Mouse (Mus musculus): ENCODE measurements at regions not wholly inside any gene's neighbourhood (a gene's known extent, or its start where the extent isn't known, plus 50 kb on each side); places are given as distances from the start of the nearest gene placed in this dataset.

GRCm38 (mm10) chr2:48536930-48537329, 277.0 kb upstream of the Acvr2a start:
- no peak overlapping the region for H3K4me3 ChIP-seq (ENCODE audit: insufficient read depth in 1 of 2, low read depth in 1 of 2, low read length in 2 of 2, poor library complexity in 1 of 2, severe bottlenecking in 1 of 2)
- in situ Hi-C loops (cut with MboI; ENCODE audit: low sequenced_read_pairs in 2 of 2, unreplicated experiment in 2 of 2), result no loop called here
- TF ChIP-seq HCFC1 (IDR thresholded peaks at IDR 0.05; ENCODE audit: borderline replicate concordance, insufficient read depth, low read length) (no peak), MAFK (IDR thresholded peaks at IDR 0.05; ENCODE audit: insufficient read depth, low read depth, low read length) (no peak)
- no peak overlapping the region for H3K27ac ChIP-seq (ENCODE audit: insufficient read depth, low read depth, low read length, poor library complexity, severe bottlenecking)
- H3K9ac ChIP-seq (ENCODE audit: insufficient read depth, low read depth, low read length, poor library complexity, severe bottlenecking), result no peak overlapping the region
- no peak for DNase-seq (ENCODE audit: low read depth, low spot score)
- H3K4me1 ChIP-seq (ENCODE audit: control insufficient read depth in 2 of 2, insufficient read depth in 2 of 2, low read length in 2 of 2, poor library complexity in 1 of 2), result no peaks in the 10 kb centered on the region
- no peaks in the 10 kb centered on the region for H3K9me3 ChIP-seq (ENCODE audit: control insufficient read depth, insufficient read depth, low read depth, low read length)
- no peaks in the 10 kb centered on the region for H3K36me3 ChIP-seq (ENCODE audit: control insufficient read depth, insufficient read depth, low read length, poor library complexity, severe bottlenecking)

- in situ Hi-C loops (cut with MboI; ENCODE audit: low sequenced_read_pairs in 2 of 2, unreplicated experiment in 2 of 2), result no loop called here
- no peak overlapping the region for H3K4me3 ChIP-seq (ENCODE audit: insufficient read depth in 1 of 2, low read depth in 1 of 2, low read length in 2 of 2, poor library complexity in 1 of 2, severe bottlenecking in 1 of 2)
- H3K4me1 ChIP-seq (ENCODE audit: control insufficient read depth in 2 of 2, insufficient read depth in 2 of 2, low read length in 2 of 2, poor library complexity in 1 of 2), result no peaks in the 10 kb centered on the region
- no peaks in the 10 kb centered on the region for H3K36me3 ChIP-seq (ENCODE audit: control insufficient read depth, insufficient read depth, low read length, poor library complexity, severe bottlenecking)
- no peak overlapping the region for H3K27ac ChIP-seq (ENCODE audit: insufficient read depth, low read depth, low read length, poor library complexity, severe bottlenecking)
- H3K9me3 ChIP-seq (ENCODE audit: control insufficient read depth, insufficient read depth, low read depth, low read length), result no peaks in the 10 kb centered on the region
- no peak overlapping the region for H3K9ac ChIP-seq (ENCODE audit: insufficient read depth, low read depth, low read length, poor library complexity, severe bottlenecking)
- no peak for TF ChIP-seq ZNF384 (IDR thresholded peaks at IDR 0.05; ENCODE audit: low read depth, low read length)
- no peak for TF ChIP-seq HCFC1 (IDR thresholded peaks at IDR 0.05; ENCODE audit: borderline replicate concordance, insufficient read depth, low read length)
- TF ChIP-seq ZC3H11A (IDR thresholded peaks at IDR 0.05; ENCODE audit: borderline replicate concordance, low read depth, low read length), result no peak
- no peak for TF ChIP-seq CHD2 (IDR thresholded peaks at IDR 0.05; ENCODE audit: low read depth, low read length)
- TF ChIP-seq MAFK (IDR thresholded peaks at IDR 0.05; ENCODE audit: insufficient read depth, low read depth, low read length), result no peak
- peak; percentile 21 for DNase-seq (ENCODE audit: low read depth, low spot score)
Measured at GRCm38 (mm10) chr2:48538668-48539341, 275.1 kb upstream of the Acvr2a start.

- Histone ChIP-seq H3K36me3 (ENCODE audit: control insufficient read depth, insufficient read depth, low read length, poor library complexity, severe bottlenecking) (no peaks in the 10 kb centered on the region), H3K27ac (ENCODE audit: insufficient read depth, low read depth, low read length, poor library complexity, severe bottlenecking) (no peak overlapping the region), H3K9me3 (ENCODE audit: control insufficient read depth, insufficient read depth, low read depth, low read length) (no peaks in the 10 kb centered on the region), H3K4me3 (ENCODE audit: insufficient read depth in 1 of 2, low read depth in 1 of 2, low read length in 2 of 2, poor library complexity in 1 of 2, severe bottlenecking in 1 of 2) (no peak overlapping the region), H3K4me1 (ENCODE audit: control insufficient read depth in 2 of 2, insufficient read depth in 2 of 2, low read length in 2 of 2, poor library complexity in 1 of 2) (no peaks in the 10 kb centered on the region), H3K9ac (ENCODE audit: insufficient read depth, low read depth, low read length, poor library complexity, severe bottlenecking) (no peak overlapping the region)
- DNase-seq (ENCODE audit: low read depth, low spot score), result no peak
- TF ChIP-seq HCFC1 (IDR thresholded peaks at IDR 0.05; ENCODE audit: borderline replicate concordance, insufficient read depth, low read length) (no peak), ZC3H11A (IDR thresholded peaks at IDR 0.05; ENCODE audit: borderline replicate concordance, low read depth, low read length) (no peak), ZNF384 (IDR thresholded peaks at IDR 0.05; ENCODE audit: low read depth, low read length) (no peak), CHD2 (IDR thresholded peaks at IDR 0.05; ENCODE audit: low read depth, low read length) (no peak), MAFK (IDR thresholded peaks at IDR 0.05; ENCODE audit: insufficient read depth, low read depth, low read length) (no peak)
- in situ Hi-C loops (cut with MboI; ENCODE audit: low sequenced_read_pairs in 2 of 2, unreplicated experiment in 2 of 2), result no loop called here
Measured at GRCm38 (mm10) chr2:48539465-48540055, 274.3 kb upstream of the Acvr2a start.

- TF ChIP-seq CHD2 (IDR thresholded peaks at IDR 0.05; ENCODE audit: low read depth, low read length) (no peak), HCFC1 (IDR thresholded peaks at IDR 0.05; ENCODE audit: borderline replicate concordance, insufficient read depth, low read length) (no peak), MAFK (IDR thresholded peaks at IDR 0.05; ENCODE audit: insufficient read depth, low read depth, low read length) (no peak), ZNF384 (IDR thresholded peaks at IDR 0.05; ENCODE audit: low read depth, low read length) (no peak), ZC3H11A (IDR thresholded peaks at IDR 0.05; ENCODE audit: borderline replicate concordance, low read depth, low read length) (no peak)
- no peak overlapping the region for H3K4me3 ChIP-seq (ENCODE audit: insufficient read depth in 1 of 2, low read depth in 1 of 2, low read length in 2 of 2, poor library complexity in 1 of 2, severe bottlenecking in 1 of 2)
- H3K9ac ChIP-seq (ENCODE audit: insufficient read depth, low read depth, low read length, poor library complexity, severe bottlenecking), result no peak overlapping the region
- no peaks in the 10 kb centered on the region for H3K36me3 ChIP-seq (ENCODE audit: control insufficient read depth, insufficient read depth, low read length, poor library complexity, severe bottlenecking)
- no peaks in the 10 kb centered on the region for H3K4me1 ChIP-seq (ENCODE audit: control insufficient read depth in 2 of 2, insufficient read depth in 2 of 2, low read length in 2 of 2, poor library complexity in 1 of 2)
- H3K27ac ChIP-seq (ENCODE audit: insufficient read depth, low read depth, low read length, poor library complexity, severe bottlenecking), result no peak overlapping the region
- no peak for DNase-seq (ENCODE audit: low read depth, low spot score)
- in situ Hi-C loops (cut with MboI; ENCODE audit: low sequenced_read_pairs in 2 of 2, unreplicated experiment in 2 of 2), result no loop called here
- H3K9me3 ChIP-seq (ENCODE audit: control insufficient read depth, insufficient read depth, low read depth, low read length), result no peaks in the 10 kb centered on the region
Measured at GRCm38 (mm10) chr2:48544377-48544776, 269.5 kb upstream of the Acvr2a start.
